Mouse (Mus musculus) MEL (cell line): ENCODE measurements around the gene Tbck. TPM values are rescaled to one million over a fixed set of nuclear protein-coding genes. Genes with fewer than 3 reads are reported as not detected.
A peak's percentile ranks its signal among the peaks of the same experiment; 100 is the strongest.

Source experiments
- DNase-seq: peaks from one replicate; pipeline ENCODE4 v3.0.0; 2011; ENCODE audit warnings: low read depth, low spot score
- H3K27ac ChIP-seq: 2 replicates; pipeline ENCODE4 v1.5.1; 2012; ENCODE audit warnings: low read depth, mild to moderate bottlenecking, control low read depth, low read length, moderate library complexity; ENCODE audit not compliant: control insufficient read depth
- H3K27me3 ChIP-seq, 2 experiments: fragments of 150-350 bp in 1 of 2; sonication (generic) in 1 of 2; 2 replicates each; pipeline ENCODE4 v1.6.1; 2012; ENCODE audit warnings: low read length in 2 of 2, mild to moderate bottlenecking in 2 of 2, improper control_type of control experiment in 1 of 2, moderate library complexity in 1 of 2; ENCODE audit not compliant: insufficient read depth in 2 of 2, control insufficient read depth in 1 of 2
- H3K36me3 ChIP-seq, 2 experiments: 2 replicates each; pipeline ENCODE4 v1.6.1; 2012 to 2014; ENCODE audit warnings: low read length in 2 of 2, improper control_type of control experiment in 1 of 2, inconsistent platforms in 1 of 2, mild to moderate bottlenecking in 1 of 2; ENCODE audit not compliant: insufficient read depth in 2 of 2, control insufficient read depth in 1 of 2
- H3K4me1 ChIP-seq, 2 experiments: fragments of 150-350 bp in 1 of 2; sonication (generic) in 1 of 2; 2 replicates each; pipeline ENCODE4 v1.6.1; 2012; ENCODE audit warnings: low read length in 2 of 2, improper control_type of control experiment in 1 of 2, mild to moderate bottlenecking in 1 of 2; ENCODE audit not compliant: insufficient read depth in 2 of 2, control insufficient read depth in 1 of 2
- H3K4me3 ChIP-seq, 2 experiments: fragments of 150-350 bp in 1 of 2; sonication (generic) in 1 of 2; 2 replicates each; pipeline ENCODE4 v1.5.1; 2012; ENCODE audit warnings: low read depth in 2 of 2, low read length in 2 of 2, mild to moderate bottlenecking in 2 of 2, moderate library complexity in 2 of 2, control low read depth in 1 of 2, improper control_type of control experiment in 1 of 2; ENCODE audit not compliant: control insufficient read depth in 1 of 2, insufficient read depth in 1 of 2
- H3K79me2 ChIP-seq: 2 replicates; pipeline ENCODE4 v1.6.1; 2012; ENCODE audit warnings: mild to moderate bottlenecking, low read length, moderate library complexity; ENCODE audit not compliant: control insufficient read depth, poor library complexity, insufficient read depth
- H3K9ac ChIP-seq: 2 replicates; pipeline ENCODE4 v1.6.1; 2012; ENCODE audit warnings: low read depth, mild to moderate bottlenecking, control low read depth, low read length, moderate library complexity; ENCODE audit not compliant: control insufficient read depth, poor library complexity, severe bottlenecking
- H3K9me3 ChIP-seq: fragments of 150-350 bp; sonication (generic); replicated peaks from 2 replicates; pipeline ENCODE4 v1.6.1; 2012; ENCODE audit warnings: mild to moderate bottlenecking, low read length, improper control_type of control experiment, moderate library complexity; ENCODE audit not compliant: insufficient read depth
- BHLHE40 ChIP-seq: IDR thresholded peaks from 2 replicates; pipeline ENCODE4 v1.6.1; 2012; ENCODE audit warnings: low read depth, mild to moderate bottlenecking, inconsistent platforms, low read length, improper control_type of control experiment, borderline replicate concordance
- CHD1 ChIP-seq: IDR thresholded peaks from 2 replicates; pipeline ENCODE4 v1.6.1; 2012; ENCODE audit warnings: low read depth, mild to moderate bottlenecking, inconsistent platforms, low read length, improper control_type of control experiment
- CHD2 ChIP-seq: IDR thresholded peaks from 2 replicates; pipeline ENCODE4 v1.6.1; 2011; ENCODE audit warnings: low read length, improper control_type of control experiment
- CTCF ChIP-seq, 3 experiments: IDR thresholded peaks in 2 of 3; conservative IDR thresholded peaks in 1 of 3; 2 replicates each; pipeline ENCODE4 v1.5.1; 2011 to 2012; ENCODE audit warnings: low read length in 3 of 3, low read depth in 2 of 3, mild to moderate bottlenecking in 2 of 3, improper control_type of control experiment in 1 of 3, inconsistent platforms in 1 of 3, mixed read lengths in 1 of 3, moderate library complexity in 1 of 3; ENCODE audit not compliant: control insufficient read depth in 1 of 3, insufficient read depth in 1 of 3, poor library complexity in 1 of 3, severe bottlenecking in 1 of 3
- E2F4 ChIP-seq: IDR thresholded peaks from 2 replicates; pipeline ENCODE4 v1.6.1; 2011; ENCODE audit warnings: low read depth, low read length, improper control_type of control experiment, borderline replicate concordance
- ELF1 ChIP-seq: IDR thresholded peaks from 2 replicates; pipeline ENCODE4 v1.6.1; 2014; ENCODE audit warnings: low read depth, mild to moderate bottlenecking, inconsistent platforms, low read length, improper control_type of control experiment, moderate library complexity
- EP300 ChIP-seq, 2 experiments: IDR thresholded peaks; 2 replicates each; pipeline ENCODE4 v1.6.1; 2011; ENCODE audit warnings: improper control_type of control experiment in 2 of 2, low read length in 2 of 2, low read depth in 1 of 2, mild to moderate bottlenecking in 1 of 2
- ETS1 ChIP-seq: IDR thresholded peaks from 2 replicates; pipeline ENCODE4 v1.6.1; 2012; ENCODE audit warnings: low read depth, mild to moderate bottlenecking, inconsistent platforms, low read length, improper control_type of control experiment, moderate library complexity
- GABPA ChIP-seq: IDR thresholded peaks from 2 replicates; pipeline ENCODE4 v1.6.1; 2012; ENCODE audit warnings: low read depth, mild to moderate bottlenecking, inconsistent platforms, low read length, improper control_type of control experiment, moderate library complexity
- GATA1 ChIP-seq: IDR thresholded peaks from 2 replicates; pipeline ENCODE4 v1.6.1; 2011; ENCODE audit warnings: low read depth, low read length, improper control_type of control experiment
- HCFC1 ChIP-seq: IDR thresholded peaks from 2 replicates; pipeline ENCODE4 v1.6.1; 2012; ENCODE audit warnings: low read depth, mild to moderate bottlenecking, inconsistent platforms, low read length, improper control_type of control experiment, moderate library complexity
- JUND ChIP-seq: IDR thresholded peaks from 2 replicates; pipeline ENCODE4 v1.6.1; 2011; ENCODE audit warnings: low read depth, mild to moderate bottlenecking, improper control_type of control experiment, low read length
- KAT2A ChIP-seq: conservative IDR thresholded peaks from 2 replicates; pipeline ENCODE4 v1.6.1; 2012; ENCODE audit warnings: low read depth, low read length, improper control_type of control experiment, inconsistent platforms
- MAFK ChIP-seq: IDR thresholded peaks from 2 replicates; pipeline ENCODE4 v1.6.1; 2011; ENCODE audit warnings: low read depth, mild to moderate bottlenecking, low read length, improper control_type of control experiment, borderline replicate concordance
- MAX ChIP-seq: IDR thresholded peaks from 2 replicates; pipeline ENCODE4 v1.6.1; 2011; ENCODE audit warnings: low read length, improper control_type of control experiment
- MAZ ChIP-seq: IDR thresholded peaks from 2 replicates; pipeline ENCODE4 v1.6.1; 2012; ENCODE audit warnings: low read depth, mild to moderate bottlenecking, inconsistent platforms, low read length, improper control_type of control experiment
- MEF2A ChIP-seq: IDR thresholded peaks from 2 replicates; pipeline ENCODE4 v1.6.1; 2014; ENCODE audit warnings: low read depth, mild to moderate bottlenecking, inconsistent platforms, low read length, improper control_type of control experiment; ENCODE audit not compliant: poor library complexity, insufficient replicate concordance, severe bottlenecking; ENCODE audit errors: extremely low read depth
- MXI1 ChIP-seq: IDR thresholded peaks from 2 replicates; pipeline ENCODE4 v1.6.1; 2011; ENCODE audit warnings: mild to moderate bottlenecking, low read depth, low read length, improper control_type of control experiment
- MYB ChIP-seq: IDR thresholded peaks from 2 replicates; pipeline ENCODE4 v1.6.1; 2011; ENCODE audit warnings: mild to moderate bottlenecking, low read depth, low read length, improper control_type of control experiment
- MYC ChIP-seq: IDR thresholded peaks from 2 replicates; pipeline ENCODE4 v1.6.1; 2011; ENCODE audit warnings: low read depth, mild to moderate bottlenecking, low read length, improper control_type of control experiment, moderate library complexity
- NELFE ChIP-seq: IDR thresholded peaks from 2 replicates; pipeline ENCODE4 v1.6.1; 2011; ENCODE audit warnings: low read depth, low read length, improper control_type of control experiment
- NRF1 ChIP-seq: IDR thresholded peaks from 2 replicates; pipeline ENCODE4 v1.6.1; 2014; ENCODE audit warnings: low read depth, mild to moderate bottlenecking, inconsistent platforms, low read length, improper control_type of control experiment, moderate library complexity; ENCODE audit not compliant: poor library complexity, insufficient read depth, severe bottlenecking
- POLR2A ChIP-seq, 2 experiments: IDR thresholded peaks; 2 replicates each; pipeline ENCODE4 v1.6.1; 2011 to 2012; ENCODE audit warnings: low read length in 2 of 2, mild to moderate bottlenecking in 2 of 2, control low read depth in 1 of 2, improper control_type of control experiment in 1 of 2, low read depth in 1 of 2, moderate library complexity in 1 of 2; ENCODE audit not compliant: control insufficient read depth in 1 of 2, insufficient read depth in 1 of 2, poor library complexity in 1 of 2
- POLR2AphosphoS2 ChIP-seq: IDR thresholded peaks from 2 replicates; pipeline ENCODE4 v1.6.1; 2011; ENCODE audit warnings: low read length, improper control_type of control experiment
- POLR2AphosphoS5 ChIP-seq: IDR thresholded peaks from 2 replicates; pipeline ENCODE4 v1.6.1; 2012; ENCODE audit warnings: low read depth, borderline replicate concordance, mild to moderate bottlenecking, inconsistent platforms, low read length, moderate library complexity, mixed read lengths
- RAD21 ChIP-seq: IDR thresholded peaks from 2 replicates; pipeline ENCODE4 v1.6.1; 2011; ENCODE audit warnings: mild to moderate bottlenecking, low read depth, low read length, improper control_type of control experiment
- RCOR1 ChIP-seq: IDR thresholded peaks from 2 replicates; pipeline ENCODE4 v1.6.1; 2012; ENCODE audit warnings: low read depth, mild to moderate bottlenecking, inconsistent platforms, low read length, improper control_type of control experiment
- SMC3 ChIP-seq: IDR thresholded peaks from 2 replicates; pipeline ENCODE4 v1.6.1; 2011; ENCODE audit warnings: low read depth, low read length, improper control_type of control experiment
- TAL1 ChIP-seq: IDR thresholded peaks from 2 replicates; pipeline ENCODE4 v1.6.1; 2012; ENCODE audit warnings: mild to moderate bottlenecking, inconsistent platforms, low read length, moderate library complexity, mixed read lengths
- TBP ChIP-seq: IDR thresholded peaks from 2 replicates; pipeline ENCODE4 v1.8.0; 2011; ENCODE audit warnings: low read depth, low read length, improper control_type of control experiment
- TCF12 ChIP-seq: IDR thresholded peaks from 2 replicates; pipeline ENCODE4 v1.6.1; 2014; ENCODE audit warnings: low read depth, mild to moderate bottlenecking, inconsistent platforms, low read length, improper control_type of control experiment, moderate library complexity
- UBTF ChIP-seq: IDR thresholded peaks from 2 replicates; pipeline ENCODE4 v1.6.1; 2012; ENCODE audit warnings: low read depth, mild to moderate bottlenecking, inconsistent platforms, low read length, improper control_type of control experiment, moderate library complexity, borderline replicate concordance; ENCODE audit not compliant: insufficient read depth
- USF1 ChIP-seq: IDR thresholded peaks from 2 replicates; pipeline ENCODE4 v1.6.1; 2014; ENCODE audit warnings: low read depth, mild to moderate bottlenecking, inconsistent platforms, low read length, improper control_type of control experiment, moderate library complexity
- USF2 ChIP-seq, 2 experiments: IDR thresholded peaks; 2 replicates each; pipeline ENCODE4 v1.6.1; 2011 to 2012; ENCODE audit warnings: improper control_type of control experiment in 2 of 2, low read length in 2 of 2, borderline replicate concordance in 1 of 2, inconsistent platforms in 1 of 2, low read depth in 1 of 2, mild to moderate bottlenecking in 1 of 2; ENCODE audit not compliant: insufficient read depth in 1 of 2
- ZC3H11A ChIP-seq: IDR thresholded peaks from 2 replicates; pipeline ENCODE4 v1.6.1; 2012; ENCODE audit warnings: low read depth, mild to moderate bottlenecking, inconsistent platforms, low read length, improper control_type of control experiment
- ZKSCAN1 ChIP-seq: IDR thresholded peaks from 2 replicates; pipeline ENCODE4 v1.6.1; 2012; ENCODE audit warnings: low read depth, mild to moderate bottlenecking, inconsistent platforms, low read length, improper control_type of control experiment, moderate library complexity
- ZMIZ1 ChIP-seq: IDR thresholded peaks from 2 replicates; pipeline ENCODE4 v1.6.1; 2012; ENCODE audit warnings: low read depth, mild to moderate bottlenecking, inconsistent platforms, low read length, improper control_type of control experiment, moderate library complexity
- polyA plus RNA-seq, 2 experiments: library from polyadenylated mRNA; stranded (reverse) in 1 of 2; unstranded in 1 of 2; fragments of >175 nt in 1 of 2; fragments of >200 nt in 1 of 2; gene quantifications; 2 replicates each; pipeline versions ENCODE4 v1.2.1 to v1.2.4; 2012; ENCODE audit warnings: low replicate concordance in 2 of 2, low read depth in 1 of 2; ENCODE audit not compliant: insufficient read length in 2 of 2, insufficient read depth in 1 of 2, missing spikeins in 1 of 2
- total RNA-seq: library from RNA; depleted of rRNA; stranded (reverse); fragments of 300-350 nt; gene quantifications from 2 replicates; pipeline ENCODE4 v1.2.3, GENCODE M21; 2012

Tbck gene
- total and polyA plus RNA-seq, 3 experiments, result 4.6 to 7.5 TPM; not detected in 1

- peak overlapping the region; percentile 91 for H3K27ac ChIP-seq
- H3K4me1 ChIP-seq, result peaks cover 16% of the 10 kb centered on the region in 2 experiments
- no peaks in the 10 kb centered on the region for H3K27me3 ChIP-seq
- DNase-seq, result peak; percentile 96
- H3K4me3 ChIP-seq, result peak overlapping the region; percentile 23 to 26
- no peaks in the 10 kb centered on the region for H3K9me3 ChIP-seq
- peak overlapping the region; percentile 58 for H3K9ac ChIP-seq
- no peaks in the 10 kb centered on the region for H3K79me2 ChIP-seq
- peaks cover 0 to 36% of the 10 kb centered on the region in 2 experiments; a peak in 2 of 4 replicates for H3K36me3 ChIP-seq
- TF ChIP-seq USF2 (IDR thresholded peaks at IDR 0.05; ENCODE audit: borderline replicate concordance in 1 of 2, insufficient read depth in 1 of 2, low read depth in 1 of 2, low read length in 2 of 2) (no peak), MAX (peak; percentile 91), MAZ (no peak), POLR2AphosphoS2 (no peak), TBP (no peak; the same call in 1 of the 2 replicates), RCOR1 (peak; percentile 82), TCF12 (peak; percentile 91), TAL1 (peak; percentile 94), USF1 (no peak), GATA1 (peak; percentile 95), RAD21 (no peak), BHLHE40 (peak; percentile 92), POLR2A (IDR thresholded peaks at IDR 0.05; ENCODE audit: control insufficient read depth in 1 of 2, insufficient read depth in 1 of 2, low read depth in 1 of 2, low read length in 2 of 2, poor library complexity in 1 of 2) (peak in 1 of 2 experiments; percentile 43; a peak in 1 of 4 replicates), EP300 (IDR thresholded peaks at IDR 0.05; ENCODE audit: low read depth in 1 of 2, low read length in 2 of 2) (peak; percentile 93 to 97), UBTF (no peak), E2F4 (no peak), MYB (peak; percentile 70), MXI1 (peak; percentile 90), NRF1 (no peak), NELFE (peak; percentile 44; the same call in 1 of the 2 replicates), CTCF (IDR thresholded peaks at IDR 0.05 in 2 of 3, conservative IDR thresholded peaks at IDR 0.05 in 1 of 3; ENCODE audit: control insufficient read depth in 1 of 3, insufficient read depth in 1 of 3, low read depth in 2 of 3, low read length in 3 of 3, poor library complexity in 1 of 3, severe bottlenecking in 1 of 3) (no peak), HCFC1 (no peak), JUND (0 out of 2 replicates have a peak, but pooled peaks have one; percentile 59), MAFK (peak; percentile 1; the same call in 1 of the 2 replicates), ZC3H11A (no peak), SMC3 (no peak; the same call in 1 of the 2 replicates), ZMIZ1 (no peak), POLR2AphosphoS5 (no peak), ZKSCAN1 (no peak), CHD2 (no peak; the same call in 1 of the 2 replicates), KAT2A (no peak), GABPA (no peak), CHD1 (no peak), MYC (peak; percentile 87), MEF2A (no peak), ETS1 (peak; percentile 90), ELF1 (no peak; the same call in 1 of the 2 replicates)
Measured at GRCm38 (mm10) chr3:132747766-132748165, 63.8 kb downstream of the Tbck start.
